Mouse (Mus musculus): ENCODE data around the gene Slc39a11.

GRCm38 (mm10) chr11:113266706-113267105 lies 383.2 kb downstream of the Slc39a11 start:
- TF ChIP-seq CTCF (IDR thresholded peaks at IDR 0.05; ENCODE audit: extremely low read depth, insufficient read length, insufficient replicate concordance, low read depth, low read length) (no peak), POLR2A (IDR thresholded peaks at IDR 0.05; ENCODE audit: low read depth, low read length) (no peak)

Data from small intestine, adult 2 months (tissue).